Mouse (Mus musculus) retina, postnatal 7 days (tissue): ENCODE results near the gene Man1a2.

Experiments
- DNase-seq: peaks from one replicate; pipeline ENCODE4 v3.0.0-alpha.2; 2012; ENCODE audit warnings: low read depth, low spot score

The Man1a2 gene

GRCm38 (mm10) chr3:100568443-100569390 is 116.6 kb downstream of the Man1a2 start:
- DNase-seq = no peak

- DNase-seq = no peak
Observed at GRCm38 (mm10) chr3:100563565-100563964, 121.7 kb downstream of the Man1a2 start.

GRCm38 (mm10) chr3:100562455-100562854 is 122.8 kb downstream of the Man1a2 start:
- DNase-seq = no peak

GRCm38 (mm10) chr3:100561561-100562175 is 123.6 kb downstream of the Man1a2 start:
- DNase-seq = no peak

GRCm38 (mm10) chr3:100559431-100559830 is 125.9 kb downstream of the Man1a2 start:
- DNase-seq = no peak

DNA sequence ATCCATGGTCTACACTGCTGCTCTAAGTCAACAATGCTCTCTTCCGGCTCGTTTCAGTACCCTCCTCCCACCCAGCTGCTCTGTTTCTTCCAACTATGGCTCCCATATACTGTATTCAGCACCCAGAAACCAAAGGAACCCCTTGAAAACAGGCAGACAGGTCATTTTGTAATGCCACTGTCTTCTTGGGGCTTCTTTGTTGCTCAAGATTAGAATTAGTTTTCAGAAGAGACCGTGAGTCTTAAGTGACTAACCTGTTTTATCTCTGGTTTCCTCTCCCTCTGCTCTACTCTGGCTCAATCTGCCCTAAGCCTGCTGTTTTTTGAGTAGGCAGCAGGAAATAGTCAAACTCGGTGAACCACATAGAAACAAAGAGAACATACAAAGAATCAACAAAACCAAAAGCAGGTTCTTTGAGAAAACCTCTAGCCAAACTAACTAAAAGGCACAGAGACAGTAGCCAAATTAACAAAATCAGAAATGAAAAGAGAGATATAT is 127.0 kb downstream of the Man1a2 start:
- DNase-seq = no peak

GRCm38 (mm10) chr3:100554843-100555242 is 130.5 kb downstream of the Man1a2 start:
- no peak for DNase-seq

- DNase-seq = no peak
Observed at GRCm38 (mm10) chr3:100552171-100552570, 133.1 kb downstream of the Man1a2 start.

GRCm38 (mm10) chr3:100547913-100548292 is 137.4 kb downstream of the Man1a2 start:
- no peak for DNase-seq

GRCm38 (mm10) chr3:100547162-100547912 is 138.0 kb downstream of the Man1a2 start:
- no peak for DNase-seq

DNA sequence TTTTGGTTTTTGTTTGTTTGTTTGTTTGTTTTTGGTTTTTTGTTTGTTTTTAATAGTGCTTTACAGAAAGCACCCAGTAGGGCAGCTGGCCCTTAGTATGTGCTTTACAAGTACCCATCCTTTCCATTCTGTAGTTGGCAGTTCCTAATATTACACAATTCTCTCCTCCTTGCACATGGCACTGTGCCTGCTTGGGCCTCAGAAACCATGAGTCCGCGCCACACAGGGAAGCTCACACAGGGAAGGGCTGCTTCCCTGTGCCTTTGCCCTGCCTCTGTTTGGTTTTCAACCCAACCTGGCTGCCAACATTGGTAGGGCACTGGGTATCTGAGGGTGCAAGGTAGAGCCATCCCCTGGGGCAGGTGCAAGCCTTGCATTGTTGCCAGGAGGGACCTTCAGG is 148.6 kb downstream of the Man1a2 start:
- no peak for DNase-seq

- DNase-seq = no peak
Observed at GRCm38 (mm10) chr3:100535902-100536301, 149.4 kb downstream of the Man1a2 start.

DNA sequence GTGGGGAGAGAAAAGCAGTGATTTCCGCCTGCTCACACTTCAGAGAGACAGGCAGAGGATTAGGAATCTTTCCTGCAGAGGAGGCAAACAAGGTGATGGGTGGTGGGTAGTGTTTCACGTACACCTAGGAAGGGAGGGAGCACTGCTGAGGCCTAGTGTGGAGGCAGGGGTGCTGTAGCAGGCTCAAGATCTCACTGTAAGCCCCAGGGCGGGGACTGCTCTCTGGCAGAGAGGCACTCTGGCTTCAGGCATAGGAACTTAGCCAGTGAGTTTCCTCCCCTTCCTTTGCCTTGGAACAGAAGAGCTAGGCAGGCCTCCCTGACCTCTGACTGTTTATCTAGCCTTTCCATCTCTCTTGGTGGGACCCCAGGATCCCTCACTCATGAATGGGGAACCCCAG is 150.0 kb downstream of the Man1a2 start:
- DNase-seq = no peak

- DNase-seq = no peak
Observed at GRCm38 (mm10) chr3:100534394-100534793, 150.9 kb downstream of the Man1a2 start.

GRCm38 (mm10) chr3:100533429-100533828 is 151.9 kb downstream of the Man1a2 start:
- DNase-seq = no peak

DNA sequence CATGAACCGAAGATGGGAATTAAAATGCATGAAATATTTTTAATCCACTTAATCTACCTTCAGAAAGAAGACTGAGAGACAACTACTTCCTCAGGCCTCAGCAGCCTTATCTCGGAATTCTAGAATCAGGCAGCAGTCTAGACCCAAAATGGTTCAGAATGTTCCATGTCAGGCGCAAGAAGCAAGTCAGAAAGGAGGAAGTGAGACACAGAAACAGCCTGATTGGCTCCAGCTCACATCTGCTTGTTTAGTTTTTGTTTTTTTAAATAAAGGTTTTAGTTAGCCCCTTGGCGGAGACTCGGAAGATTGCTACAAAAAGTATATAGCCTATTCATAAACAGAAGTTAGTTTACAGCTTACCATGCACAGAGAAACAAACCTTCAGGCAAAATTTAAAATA is 154.4 kb downstream of the Man1a2 start:
- no peak for DNase-seq

DNA sequence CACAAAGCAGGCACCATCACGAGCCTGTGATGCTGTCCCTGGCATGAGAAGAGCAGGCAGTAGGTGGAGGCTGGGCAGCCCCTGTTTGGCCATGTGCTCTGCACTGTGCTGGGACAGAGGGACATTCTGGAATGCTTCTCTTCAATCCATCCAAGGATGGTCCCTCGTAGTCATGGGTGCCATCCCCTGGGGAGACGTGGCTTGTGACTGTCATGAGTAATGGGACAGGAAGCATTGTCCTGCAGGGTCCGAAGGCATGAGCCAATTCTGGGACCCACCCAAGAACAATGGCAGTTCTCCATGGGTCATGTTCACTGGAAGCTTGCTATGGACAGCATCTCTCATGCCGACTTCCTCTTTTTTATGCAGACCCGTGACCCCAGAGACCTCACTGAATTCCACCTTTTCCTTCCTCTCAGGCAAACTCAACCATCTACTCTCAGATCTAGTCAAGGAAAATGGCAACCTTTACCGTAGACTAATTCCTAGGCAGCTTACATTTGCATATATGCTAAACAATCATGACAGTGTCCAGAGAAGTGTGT is 155.0 kb downstream of the Man1a2 start:
- DNase-seq = no peak

DNA sequence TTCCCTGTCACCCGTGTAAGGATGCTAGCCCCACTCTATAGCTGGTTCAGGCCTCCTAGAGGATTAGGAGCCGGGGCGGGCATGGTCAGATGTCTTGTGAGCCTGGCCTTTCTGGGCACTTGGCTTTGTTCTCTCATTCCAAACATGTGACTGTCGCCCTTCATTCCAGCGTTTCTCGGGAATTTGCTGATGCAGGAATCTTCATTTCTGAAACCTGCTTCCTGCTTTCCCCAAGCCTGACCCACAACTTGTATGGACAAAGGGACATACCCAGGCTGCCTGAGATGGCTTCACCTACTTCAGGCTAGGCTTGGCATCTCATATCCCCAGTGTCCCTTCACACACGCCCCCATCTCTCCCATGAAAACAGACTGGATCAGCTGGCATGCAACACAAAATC is 162.6 kb downstream of the Man1a2 start:
- DNase-seq = no peak

GRCm38 (mm10) chr3:100521626-100522025 is 163.7 kb downstream of the Man1a2 start:
- DNase-seq = no peak

DNA sequence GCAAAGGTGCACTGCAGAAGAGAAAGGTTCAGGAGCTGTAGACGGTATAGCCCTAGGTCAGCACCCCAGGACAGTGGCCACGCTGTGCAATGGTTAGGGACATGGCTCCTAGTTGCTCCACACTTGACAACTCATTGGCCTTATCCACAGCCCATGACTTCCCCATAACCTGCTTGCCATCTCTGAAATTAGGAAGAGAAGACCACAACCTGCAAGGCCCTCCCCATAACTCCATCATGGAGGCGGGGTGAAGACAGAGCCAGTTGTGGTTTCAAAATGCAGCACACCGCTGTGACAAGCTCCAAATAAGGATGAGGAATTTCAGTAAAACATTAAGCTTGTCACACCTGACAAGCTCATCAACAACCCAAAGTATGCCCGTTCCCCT is 169.6 kb downstream of the Man1a2 start:
- DNase-seq = no peak

- DNase-seq = no peak
Observed at GRCm38 (mm10) chr3:100515093-100515753, 170.1 kb downstream of the Man1a2 start.
